ENCODE assay signal across 19 mouse cellular contexts in genomic region chr8:54525606-54526005, GRCm38 (mm10). TPM values are rescaled to one million over a fixed set of nuclear protein-coding genes. Genes with fewer than 3 reads are reported as not detected.
DNase-seq lines count a peak whose midpoint lies in the region; ATAC-seq and TF ChIP-seq lines count a peak whose summit lies in the region.
"Had no signal": no experiment of that assay in that cellular context is flagged by ENCODE, and none has a peak within 500 bp of the region (broad histone marks: within the 10 kb centered on the region; RNA-seq: fewer than 3 reads in every experiment).

No protein-coding gene starts in this region.

- peak; percentile 67 for DNase-seq in MEL (ENCODE audit: low read depth, low spot score)
- DNase-seq in liver, embryonic 13.5 days, result peak; percentile 63
- DNase-seq in hindbrain, embryonic 14.5 days (ENCODE audit: low spot score), result no peak
- no peak for DNase-seq in kidney, postnatal 25 days
- DNase-seq in urinary bladder, postnatal 10 days (ENCODE audit: low spot score), result no peak
- DNase-seq: cerebellum, postnatal 10 days; gastrocnemius, adult 2 months; heart, adult 18-20 months; lung, adult 2 months; lung, postnatal 4 days; thymus, adult 2 months had no signal

- no peak overlapping the region for H3K9ac ChIP-seq in MEL (ENCODE audit: control insufficient read depth, low read depth, low read length, poor library complexity, severe bottlenecking)
- no peak overlapping the region for H3K9ac ChIP-seq in liver, embryonic 13.5 days
- no peak overlapping the region for H3K9ac ChIP-seq in hindbrain, embryonic 14.5 days
- H3K9ac ChIP-seq in intestine, embryonic 16.5 days (ENCODE audit: low read depth, low read length), result no peak overlapping the region
- H3K9ac ChIP-seq: embryonic facial prominence, embryonic 12.5 days; midbrain, embryonic 15.5 days had no signal

- peaks cover 2 to 10% of the 10 kb centered on the region in 2 experiments; a peak in 3 of 4 replicates for H3K4me1 ChIP-seq in MEL (ENCODE audit: control insufficient read depth in 1 of 2, insufficient read depth in 2 of 2, low read length in 2 of 2)
- H3K4me1 ChIP-seq in liver, embryonic 13.5 days (replicated peaks), result peaks cover 44% of the 10 kb centered on the region
- H3K4me1 ChIP-seq in hindbrain, embryonic 14.5 days (replicated peaks; ENCODE audit: control insufficient read depth, insufficient read depth, low read length), result peaks cover 24% of the 10 kb centered on the region
- peaks cover 4% of the 10 kb centered on the region; the same call in 1 of the 2 replicates for H3K4me1 ChIP-seq in intestine, embryonic 16.5 days (ENCODE audit: control insufficient read depth, insufficient read depth, low read length)

- H3K9me3 ChIP-seq in MEL (replicated peaks; ENCODE audit: insufficient read depth, low read length), result no peaks in the 10 kb centered on the region
- H3K9me3 ChIP-seq in liver, embryonic 13.5 days (replicated peaks), result no peaks in the 10 kb centered on the region
- no peaks in the 10 kb centered on the region for H3K9me3 ChIP-seq in hindbrain, embryonic 14.5 days (ENCODE audit: control insufficient read depth, low read length)
- no peaks in the 10 kb centered on the region for H3K9me3 ChIP-seq in intestine, embryonic 16.5 days (ENCODE audit: control insufficient read depth, low read length)
- H3K9me3 ChIP-seq: embryonic facial prominence, embryonic 12.5 days; hindbrain, embryonic 10.5 days; limb, embryonic 10.5 days; midbrain, embryonic 15.5 days had no signal

- no peak overlapping the region for H3K4me3 ChIP-seq in MEL (ENCODE audit: control insufficient read depth in 1 of 2, insufficient read depth in 1 of 2, low read depth in 2 of 2, low read length in 2 of 2)
- no peak overlapping the region for H3K4me3 ChIP-seq in liver, embryonic 13.5 days (replicated peaks)
- no peak overlapping the region for H3K4me3 ChIP-seq in hindbrain, embryonic 14.5 days (replicated peaks; ENCODE audit: low read length)
- no peak overlapping the region for H3K4me3 ChIP-seq in intestine, embryonic 16.5 days (ENCODE audit: low read length)
- H3K4me3 ChIP-seq: embryonic facial prominence, embryonic 12.5 days; gastrocnemius, adult 2 months; hindbrain, embryonic 10.5 days; layer of hippocampus, adult 2 months; limb, embryonic 10.5 days; midbrain, embryonic 15.5 days had no signal

- TF ChIP-seq RAD21 in MEL (IDR thresholded peaks at IDR 0.05; ENCODE audit: low read depth, low read length), result no peak

- 76% methylated on average over 2 of the region's 2 CpGs for WGBS in liver, embryonic 13.5 days (ENCODE audit: insufficient replicate concordance)
- WGBS in hindbrain, embryonic 14.5 days, result 90% methylated on average over 2 of the region's 2 CpGs
- WGBS in intestine, embryonic 16.5 days, result 86% methylated on average over 2 of the region's 2 CpGs

- peak; percentile 22; the same call in 1 of the 2 replicates for ATAC-seq in common myeloid progenitor, adult 5-6 weeks (replicated peaks; ENCODE audit: low read depth, poor library complexity, severe bottlenecking)
- peak; percentile 65 for ATAC-seq in liver, embryonic 13.5 days (ENCODE audit: low read depth)
- ATAC-seq in hindbrain, embryonic 14.5 days (ENCODE audit: low FRiP score), result no peak
- no peak for ATAC-seq in intestine, embryonic 16.5 days
- ATAC-seq: inflammation-experienced regulatory T-cells, adult 6 months; midbrain, embryonic 15.5 days had no signal

- no peak overlapping the region for H3K27ac ChIP-seq in MEL (ENCODE audit: control insufficient read depth, low read depth, low read length)
- H3K27ac ChIP-seq in liver, embryonic 13.5 days, result no peak overlapping the region
- no peak overlapping the region for H3K27ac ChIP-seq in hindbrain, embryonic 14.5 days
- no peak overlapping the region for H3K27ac ChIP-seq in intestine, embryonic 16.5 days (ENCODE audit: low read length)
- H3K27ac ChIP-seq: embryonic facial prominence, embryonic 12.5 days; gastrocnemius, adult 2 months; hindbrain, embryonic 10.5 days; layer of hippocampus, adult 2 months; limb, embryonic 10.5 days; midbrain, embryonic 15.5 days had no signal

- H3K27me3 ChIP-seq in MEL (ENCODE audit: control insufficient read depth in 1 of 2, insufficient read depth in 2 of 2, low read length in 2 of 2), result no peaks in the 10 kb centered on the region
- no peaks in the 10 kb centered on the region for H3K27me3 ChIP-seq in liver, embryonic 13.5 days
- no peaks in the 10 kb centered on the region for H3K27me3 ChIP-seq in hindbrain, embryonic 14.5 days (ENCODE audit: control insufficient read depth, insufficient read depth, low read length)
- no peaks in the 10 kb centered on the region for H3K27me3 ChIP-seq in intestine, embryonic 16.5 days (replicated peaks; ENCODE audit: control insufficient read depth, insufficient read depth, low read length)
- H3K27me3 ChIP-seq: embryonic facial prominence, embryonic 12.5 days; midbrain, embryonic 15.5 days had no signal

- H3K36me3 ChIP-seq in MEL (ENCODE audit: control insufficient read depth in 1 of 2, insufficient read depth in 2 of 2, low read length in 2 of 2), result peaks cover 15 to 44% of the 10 kb centered on the region in 2 experiments
- peaks cover 54% of the 10 kb centered on the region for H3K36me3 ChIP-seq in liver, embryonic 13.5 days
- peaks cover 41% of the 10 kb centered on the region for H3K36me3 ChIP-seq in hindbrain, embryonic 14.5 days (replicated peaks; ENCODE audit: control insufficient read depth, insufficient read depth)
- 0 out of 2 replicates have a peak, but pooled peaks cover 8% of the 10 kb centered on the region for H3K36me3 ChIP-seq in intestine, embryonic 16.5 days (ENCODE audit: control insufficient read depth, insufficient read depth, low read length)

- no peak for TF ChIP-seq EP300 in MEL (IDR thresholded peaks at IDR 0.05; ENCODE audit: low read depth in 1 of 2, low read length in 2 of 2)

- peaks cover 23% of the 10 kb centered on the region for H3K79me2 ChIP-seq in MEL (ENCODE audit: control insufficient read depth, insufficient read depth, low read length, poor library complexity)

- no peak overlapping the region for H3K4me2 ChIP-seq in liver, embryonic 13.5 days
- no peak overlapping the region for H3K4me2 ChIP-seq in hindbrain, embryonic 14.5 days (replicated peaks)
- no peak overlapping the region for H3K4me2 ChIP-seq in intestine, embryonic 16.5 days (ENCODE audit: low read depth, low read length)
- H3K4me2 ChIP-seq: embryonic facial prominence, embryonic 12.5 days; midbrain, embryonic 15.5 days had no signal

- no peak for TF ChIP-seq CTCF in MEL (IDR thresholded peaks at IDR 0.05 in 2 of 3, conservative IDR thresholded peaks at IDR 0.05 in 1 of 3; ENCODE audit: control insufficient read depth in 1 of 3, insufficient read depth in 1 of 3, low read depth in 2 of 3, low read length in 3 of 3, poor library complexity in 1 of 3, severe bottlenecking in 1 of 3)

- no peak for TF ChIP-seq POLR2A in MEL (IDR thresholded peaks at IDR 0.05; ENCODE audit: control insufficient read depth in 1 of 2, insufficient read depth in 1 of 2, low read depth in 1 of 2, low read length in 2 of 2, poor library complexity in 1 of 2)

TF ChIP-seq in MEL, 35 proteins besides CTCF, POLR2A, EP300 and RAD21:
- 0 out of 2 replicates have a peak, but pooled peaks have one; percentile 24 for TF ChIP-seq ELF1 (IDR thresholded peaks at IDR 0.05; ENCODE audit: low read depth, low read length)
- TF ChIP-seq SIN3A (IDR thresholded peaks at IDR 0.05; ENCODE audit: low read length), result no peak

RNA-seq across cellular contexts. Expression of gene Asb5, which starts 3.8 kb away (rescaled TPM):
- total RNA-seq in MEL (2012; rRNA removed), result 0.27 TPM in 1 of 2 replicates, not detected in the other
- polyA plus RNA-seq in MEL (2012; ENCODE audit: insufficient read depth in 1 of 2, insufficient read length in 2 of 2, low read depth in 1 of 2, low replicate concordance in 2 of 2, missing spikeins in 1 of 2), result 1 to 10 TPM in 1 of 2 experiments, not detected in 1; 1.4 TPM
- not detected in 2 replicates for total RNA-seq in common myeloid progenitor, adult 5-6 weeks (2017)
- polyA plus RNA-seq in liver, embryonic 13.5 days (2015; fragmentation: Nextera tagmentation; extraction: Ambion mirVana), result 1.1 and 1.4 TPM in 2 replicates
- 6.4 and 9.8 TPM in 2 replicates for polyA plus RNA-seq in hindbrain, embryonic 14.5 days (2014; fragmentation: Nextera tagmentation; extraction: Ambion mirVana)
- 3.0 and 3.6 TPM in 2 replicates for polyA plus RNA-seq in intestine, embryonic 16.5 days (2015; fragmentation: Nextera tagmentation; extraction: Ambion mirVana)
- polyA plus RNA-seq: inflammation-experienced regulatory T-cells, adult 6 months had no signal

RNA-seq across cellular contexts. Expression of gene Spcs3, which starts 4.2 kb away (rescaled TPM):
- 69.0 and 69.7 TPM in 2 replicates for total RNA-seq in MEL (2012; rRNA removed)
- polyA plus RNA-seq in MEL (2012; ENCODE audit: insufficient read depth in 1 of 2, insufficient read length in 2 of 2, low read depth in 1 of 2, low replicate concordance in 2 of 2, missing spikeins in 1 of 2), result 100 to 1,000 TPM in 1 of 2 experiments, 10 to 100 TPM in 1; 78.0 to 140 TPM
- 123 and 128 TPM in 2 replicates for total RNA-seq in common myeloid progenitor, adult 5-6 weeks (2017)
- polyA plus RNA-seq in liver, embryonic 13.5 days (2015; fragmentation: Nextera tagmentation; extraction: Ambion mirVana), result 71.9 and 96.4 TPM in 2 replicates
- 47.8 and 52.0 TPM in 2 replicates for polyA plus RNA-seq in hindbrain, embryonic 14.5 days (2014; fragmentation: Nextera tagmentation; extraction: Ambion mirVana)
- polyA plus RNA-seq in intestine, embryonic 16.5 days (2015; fragmentation: Nextera tagmentation; extraction: Ambion mirVana), result 88.6 and 89.9 TPM in 2 replicates

Comparison
In these comparisons a context has a peak if more than half of its experiments do, and no peak if none do; other contexts are left out.
1. DNase-seq: peak in MEL (single experiment) and liver, embryonic 13.5 days (single experiment); none in hindbrain, embryonic 14.5 days (single experiment), kidney, postnatal 25 days (0 of 2) and urinary bladder, postnatal 10 days (single experiment).
2. ATAC-seq: peak in common myeloid progenitor, adult 5-6 weeks (single experiment) and liver, embryonic 13.5 days (single experiment); none in hindbrain, embryonic 14.5 days (single experiment) and intestine, embryonic 16.5 days (single experiment).